Mouse (Mus musculus): Measurements from ENCODE around the gene Snapc2. TPM values are rescaled to one million over a fixed set of nuclear protein-coding genes. Genes with fewer than 3 reads are reported as not detected.

Gene Snapc2
- polyA plus RNA-seq, 1 experiment from 2014 or later, result 71.3 TPM

GRCm38 (mm10) chr8:4292738-4293137, 39.9 kb downstream of the Snapc2 start:
- no peak for ATAC-seq (ENCODE audit: insufficient number of reproducible peaks, insufficient read depth, low FRiP score, low TSS enrichment)

GRCm38 (mm10) chr8:4297822-4298221, 44.9 kb downstream of the Snapc2 start:
- no peaks in the 10 kb centered on the region for H3K9me3 ChIP-seq
- WGBS, result 91% methylated on average over 4 of the region's 4 CpGs
- ATAC-seq (ENCODE audit: insufficient number of reproducible peaks, insufficient read depth, low FRiP score, low TSS enrichment), result no peak
- no peak overlapping the region for H3K4me3 ChIP-seq
- no peak overlapping the region for H3K9ac ChIP-seq
- H3K4me1 ChIP-seq, result no peaks in the 10 kb centered on the region
- no peak overlapping the region for H3K4me2 ChIP-seq (replicated peaks)
- H3K27me3 ChIP-seq, result no peaks in the 10 kb centered on the region
- no peak overlapping the region for H3K27ac ChIP-seq
- peaks cover 83% of the 10 kb centered on the region for H3K36me3 ChIP-seq

More at GRCm38 (mm10) chr8:4292738-4293137, 39.9 kb downstream of the Snapc2 start:
- Histone ChIP-seq H3K4me1 (no peaks in the 10 kb centered on the region), H3K27me3 (no peaks in the 10 kb centered on the region), H3K9ac (no peak overlapping the region), H3K4me2 (replicated peaks) (no peak overlapping the region), H3K36me3 (peaks cover 79% of the 10 kb centered on the region), H3K4me3 (no peak overlapping the region), H3K27ac (no peak overlapping the region), H3K9me3 (no peaks in the 10 kb centered on the region)
- WGBS, result 93% methylated on average over 5 of the region's 5 CpGs

GRCm38 (mm10) chr8:4304124-4304547, 51.3 kb downstream of the Snapc2 start:
- H3K9ac ChIP-seq, result no peak overlapping the region
- H3K36me3 ChIP-seq, result peaks cover 96% of the 10 kb centered on the region
- H3K4me3 ChIP-seq, result no peak overlapping the region
- WGBS, result 76% methylated on average over 3 of the region's 3 CpGs
- no peak for ATAC-seq (ENCODE audit: insufficient number of reproducible peaks, insufficient read depth, low FRiP score, low TSS enrichment)
- no peaks in the 10 kb centered on the region for H3K4me1 ChIP-seq
- no peak overlapping the region for H3K4me2 ChIP-seq (replicated peaks)
- no peak overlapping the region for H3K27ac ChIP-seq
- H3K27me3 ChIP-seq, result no peaks in the 10 kb centered on the region
- H3K9me3 ChIP-seq, result no peaks in the 10 kb centered on the region

Other genes starting within 250 kb of the Snapc2 start
- gene Cd209f, start 147.2 kb upstream of the Snapc2 start, polyA plus RNA-seq (2016; fragmentation: Nextera tagmentation; extraction: Ambion mirVana), result not detected in 2 replicates
- not detected in 2 replicates for gene Cd209g, start 119.0 kb upstream of the Snapc2 start, polyA plus RNA-seq (2016; fragmentation: Nextera tagmentation; extraction: Ambion mirVana)
- 35.6 and 37.3 TPM in 2 replicates for gene Evi5l, start 86.5 kb upstream of the Snapc2 start, polyA plus RNA-seq (2016; fragmentation: Nextera tagmentation; extraction: Ambion mirVana)
- gene Prr36, start 35.6 kb upstream of the Snapc2 start, polyA plus RNA-seq (2016; fragmentation: Nextera tagmentation; extraction: Ambion mirVana), result 5.5 and 6.1 TPM in 2 replicates
- 0.56 and 0.67 TPM in 2 replicates for gene Lrrc8e, start 26.3 kb upstream of the Snapc2 start, polyA plus RNA-seq (2016; fragmentation: Nextera tagmentation; extraction: Ambion mirVana)
- gene Map2k7, start 14.3 kb upstream of the Snapc2 start, polyA plus RNA-seq (2016; fragmentation: Nextera tagmentation; extraction: Ambion mirVana), result 36.1 and 40.1 TPM in 2 replicates
- gene Gm49320, start 14.2 kb upstream of the Snapc2 start, polyA plus RNA-seq (2016; fragmentation: Nextera tagmentation; extraction: Ambion mirVana), result 1.1 and 2.0 TPM in 2 replicates
- gene Tgfbr3l, start 4.9 kb upstream of the Snapc2 start, polyA plus RNA-seq (2016; fragmentation: Nextera tagmentation; extraction: Ambion mirVana), result 5.8 and 6.5 TPM in 2 replicates
- 120 and 141 TPM in 2 replicates for gene Ctxn1, start 6.2 kb downstream of the Snapc2 start, polyA plus RNA-seq (2016; fragmentation: Nextera tagmentation; extraction: Ambion mirVana)
- gene Timm44, start 22.8 kb downstream of the Snapc2 start, polyA plus RNA-seq (2016; fragmentation: Nextera tagmentation; extraction: Ambion mirVana), result 64.1 and 64.3 TPM in 2 replicates
- gene Ccl25, start 72.1 kb downstream of the Snapc2 start, polyA plus RNA-seq (2016; fragmentation: Nextera tagmentation; extraction: Ambion mirVana), result 23.1 and 26.0 TPM in 2 replicates
- gene Elavl1, start 72.3 kb downstream of the Snapc2 start, polyA plus RNA-seq (2016; fragmentation: Nextera tagmentation; extraction: Ambion mirVana), result 316 and 334 TPM in 2 replicates
- 13.9 and 14.9 TPM in 2 replicates for gene Cers4, start 239.9 kb downstream of the Snapc2 start, polyA plus RNA-seq (2016; fragmentation: Nextera tagmentation; extraction: Ambion mirVana)

Data from embryonic facial prominence, embryonic 12.5 days (tissue).